Mouse (Mus musculus) lung, postnatal 0 days (tissue): ENCODE data around the gene Gzmd.

Experiments
- CTCF ChIP-seq: IDR thresholded peaks from 2 replicates; pipeline ENCODE4 v1.5.1; 2016; ENCODE audit warnings: antibody characterized with exemption, mild to moderate bottlenecking
- EP300 ChIP-seq: IDR thresholded peaks from 2 replicates; pipeline ENCODE4 v1.6.1; 2016; ENCODE audit warnings: antibody characterized with exemption, mild to moderate bottlenecking, control low read depth

DNA sequence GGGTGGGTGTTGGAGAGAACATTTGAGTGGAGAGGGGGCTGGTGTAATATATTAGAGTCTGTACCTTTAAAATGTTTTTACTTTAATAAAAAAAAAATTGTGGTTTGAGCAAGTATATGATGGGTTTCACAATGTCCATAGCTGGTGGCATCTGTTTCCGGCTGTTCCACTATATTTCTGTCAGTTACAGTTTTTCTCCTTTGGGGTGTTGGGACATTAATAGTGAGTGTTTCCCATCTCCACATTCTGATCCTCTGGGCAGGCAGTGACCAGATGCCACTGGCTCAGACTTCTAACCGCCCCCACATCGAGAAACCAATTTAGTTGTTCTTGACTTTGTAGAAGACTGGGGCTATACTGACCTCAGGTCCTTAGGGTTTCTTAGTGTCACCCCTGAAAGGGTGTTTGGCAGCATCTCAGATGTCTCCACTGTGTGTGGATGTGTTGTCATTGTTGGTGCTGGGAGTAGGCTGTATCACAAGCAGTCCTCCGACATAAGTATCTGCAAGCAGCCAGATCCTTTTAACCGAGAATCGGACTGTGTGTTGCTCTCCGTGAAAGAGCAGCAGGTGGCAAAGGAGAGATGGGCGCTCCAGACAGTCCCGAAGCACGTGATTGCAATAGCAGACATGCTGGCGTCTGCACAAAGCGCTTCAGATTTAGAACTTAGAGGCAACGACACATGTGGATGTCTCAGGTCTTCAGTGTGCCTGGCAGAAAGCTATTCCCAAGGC, 26.8 kb downstream of the Gzmd start:
- TF ChIP-seq CTCF (no peak), EP300 (no peak)
